Mouse (Mus musculus) 3134 (cell line): ENCODE data around the gene Zc2hc1c.
"Not testable (repeated sequence)": the region's sequence is repeated elsewhere in the genome, so short reads cannot be mapped to it uniquely, and the experiment has no call there.

Experiments
- DNase-seq: peaks from one replicate; pipeline ENCODE4 v3.0.0-alpha.2; 2011; ENCODE audit warnings: low spot score; ENCODE audit not compliant: insufficient read length; ENCODE audit errors: extremely low read depth

Gene Zc2hc1c

DNA sequence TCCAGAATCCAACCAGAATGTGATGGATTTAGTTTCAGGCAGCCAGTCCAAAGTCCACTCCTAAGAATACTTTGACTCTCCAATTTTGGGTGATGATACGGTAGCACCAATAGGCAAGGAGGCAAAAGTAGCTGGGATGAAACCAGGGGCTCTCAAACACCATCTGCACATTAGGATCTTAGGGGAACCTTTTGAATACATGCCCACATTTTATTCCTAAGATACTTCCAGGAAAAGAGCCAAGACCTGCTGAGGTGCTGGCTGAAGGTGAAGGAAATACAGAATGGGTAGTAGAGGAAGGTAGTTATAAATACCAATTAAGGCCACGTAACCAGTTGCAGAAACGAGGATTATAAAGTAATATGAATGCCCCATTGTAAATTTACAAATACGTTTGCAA is 6.6 kb upstream of the Zc2hc1c start:
- not testable (repeated sequence) for DNase-seq

DNA sequence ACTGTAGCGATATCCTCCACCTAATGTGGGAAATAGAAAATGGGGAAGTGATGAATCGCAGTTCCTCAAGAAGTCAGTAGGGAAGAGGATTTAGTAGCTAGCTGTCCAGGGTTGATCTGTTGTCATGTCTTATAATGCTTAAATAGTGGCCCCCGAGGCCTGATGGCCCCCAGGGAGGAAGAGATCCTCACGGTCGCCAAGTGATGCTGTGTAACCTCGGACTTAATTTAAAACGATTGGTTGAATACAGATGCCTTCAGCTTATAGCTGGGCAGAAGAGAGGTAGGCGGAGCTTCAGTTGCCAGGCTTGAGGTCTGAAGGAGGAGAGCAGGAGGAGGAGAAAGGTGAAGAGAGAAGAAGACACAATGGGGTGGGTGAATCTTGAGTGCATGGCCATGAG is 4.1 kb upstream of the Zc2hc1c start:
- no peak for DNase-seq

DNA sequence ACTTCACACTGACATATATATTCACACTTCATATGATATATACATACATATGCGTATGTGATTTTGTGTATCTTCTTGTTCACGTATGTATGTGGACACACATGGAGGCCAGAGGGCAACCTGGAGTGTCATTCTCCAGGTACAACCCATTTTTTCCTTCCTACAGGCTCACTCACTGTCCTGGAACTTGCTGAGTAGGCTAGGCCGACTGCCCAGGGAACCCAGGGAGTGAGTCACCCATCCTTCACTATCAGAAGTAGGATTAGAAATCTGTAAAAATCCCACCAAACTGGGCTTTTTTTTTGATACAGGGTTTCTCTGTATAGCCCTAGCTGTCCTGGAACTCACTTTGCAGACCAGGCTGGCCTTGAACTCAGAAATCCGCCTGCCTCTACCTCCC is 3.4 kb upstream of the Zc2hc1c start:
- DNase-seq: no peak

DNA sequence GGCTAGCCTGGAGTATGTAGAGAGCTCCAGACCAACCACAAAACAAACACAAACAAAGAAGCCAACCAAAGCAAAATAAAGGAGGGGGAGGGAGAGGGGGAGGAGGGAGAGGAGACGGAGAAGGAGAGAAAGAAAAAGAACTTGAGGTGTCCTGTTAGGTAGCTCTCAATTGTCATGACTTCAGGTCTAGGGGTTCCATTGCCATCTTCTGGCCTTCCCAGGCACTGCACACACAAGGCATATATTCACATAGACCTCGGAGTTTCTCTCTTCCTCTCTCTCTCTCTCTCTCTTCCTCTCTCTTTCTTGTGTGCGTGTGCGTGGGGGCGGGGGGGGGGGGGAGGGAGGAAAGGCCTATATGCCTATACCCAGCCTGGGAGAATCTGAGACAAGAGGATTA is 1.4 kb upstream of the Zc2hc1c start:
- DNase-seq: peak; percentile 44

DNA sequence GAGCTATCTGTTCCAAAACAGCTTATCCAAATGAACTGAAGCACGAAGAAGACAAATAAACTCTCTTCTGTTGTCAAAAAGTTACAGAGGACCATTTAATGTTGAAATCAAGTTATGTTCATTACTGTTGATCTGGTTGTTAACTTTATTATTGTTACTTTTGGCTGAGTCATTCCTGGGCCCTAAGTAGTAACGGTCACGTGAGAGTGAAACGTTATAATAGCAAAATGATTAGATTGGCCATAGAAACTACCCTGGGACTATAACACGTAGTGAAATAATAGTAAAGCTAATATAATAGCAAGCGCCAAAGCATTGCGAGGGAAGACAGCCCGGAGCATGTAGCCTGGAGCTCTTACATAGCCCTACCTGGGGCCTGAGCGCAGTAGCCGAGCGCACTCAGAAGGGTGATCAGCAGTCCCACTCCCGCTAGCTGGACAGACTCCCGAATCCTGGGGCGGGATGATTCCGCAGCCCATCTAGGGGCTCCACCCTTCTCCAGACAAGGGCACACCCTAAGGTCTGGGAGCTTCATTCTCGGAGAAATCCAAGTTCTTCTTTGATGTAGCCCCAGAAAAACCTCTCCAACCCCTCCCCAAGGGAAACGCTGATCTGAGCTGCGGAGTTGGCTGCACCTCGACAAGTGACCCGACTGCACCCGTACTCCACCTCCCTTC is 444 bp upstream of the Zc2hc1c start, which contains the start of gene Acyp1:
Acyp1 (minus strand) TSS at position 630 of the 677 bp plus-strand sequence.
- peak; percentile 77 for DNase-seq

DNA sequence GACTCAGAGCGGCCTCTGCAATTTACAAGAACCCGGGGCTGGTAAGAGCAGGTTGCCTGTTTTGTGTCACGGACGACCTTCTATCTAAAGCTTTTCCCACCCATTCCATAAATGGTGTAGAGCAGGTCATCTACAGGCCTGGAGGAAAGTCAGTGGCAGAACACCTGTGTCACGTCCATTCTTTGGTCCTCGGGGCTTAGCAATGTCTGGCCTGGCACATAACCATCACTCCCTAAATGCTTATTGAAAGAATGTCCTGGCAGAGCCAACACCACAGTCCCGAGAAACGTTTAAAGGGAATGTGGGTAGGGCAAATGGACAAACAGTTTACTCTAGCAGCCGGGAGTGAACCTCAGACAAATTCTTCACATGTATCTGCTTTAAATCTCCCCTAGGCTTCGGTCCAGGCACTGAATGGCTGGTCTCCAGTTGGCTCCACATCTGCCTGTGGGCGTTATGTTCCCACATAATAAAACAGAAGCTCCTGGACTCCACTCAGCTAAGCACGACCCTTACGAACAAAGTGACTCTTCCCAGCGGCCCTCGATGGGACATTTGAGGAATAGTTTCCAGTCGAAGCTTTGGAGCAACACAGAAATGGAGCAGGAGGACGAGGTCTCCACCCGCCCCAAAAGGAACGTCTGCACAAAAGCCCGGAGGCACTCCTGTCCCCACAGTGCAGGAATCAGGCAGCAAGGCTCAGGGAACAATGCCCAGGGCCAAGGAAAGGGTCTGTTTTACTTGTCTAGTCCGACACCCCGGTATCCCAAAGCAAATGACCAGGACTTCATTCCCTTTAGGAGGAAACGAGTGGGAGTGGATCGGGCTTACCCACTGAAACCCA is 988 bp downstream of the Zc2hc1c start:
- DNase-seq: peak; percentile 60

DNA sequence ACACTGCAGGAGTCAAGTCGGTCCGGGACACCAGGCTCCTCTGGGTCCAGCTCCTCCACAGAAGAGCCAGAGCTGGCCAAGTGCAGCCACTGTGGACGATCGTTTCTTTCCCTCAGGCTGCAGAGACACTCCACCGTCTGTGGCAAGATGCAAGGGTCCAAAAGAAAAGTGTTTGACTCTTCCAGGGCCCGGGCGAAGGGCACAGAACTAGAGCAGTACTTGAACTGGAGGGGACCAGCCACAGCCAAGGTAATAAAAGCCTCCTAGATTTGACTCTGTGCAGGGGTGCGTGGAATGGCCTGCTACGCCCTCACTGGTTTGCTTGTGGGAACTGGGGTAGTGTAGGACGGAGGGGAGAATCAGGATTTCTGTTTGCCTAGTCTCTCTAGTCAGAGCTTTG is 2.2 kb downstream of the Zc2hc1c start:
- DNase-seq: no peak

DNA sequence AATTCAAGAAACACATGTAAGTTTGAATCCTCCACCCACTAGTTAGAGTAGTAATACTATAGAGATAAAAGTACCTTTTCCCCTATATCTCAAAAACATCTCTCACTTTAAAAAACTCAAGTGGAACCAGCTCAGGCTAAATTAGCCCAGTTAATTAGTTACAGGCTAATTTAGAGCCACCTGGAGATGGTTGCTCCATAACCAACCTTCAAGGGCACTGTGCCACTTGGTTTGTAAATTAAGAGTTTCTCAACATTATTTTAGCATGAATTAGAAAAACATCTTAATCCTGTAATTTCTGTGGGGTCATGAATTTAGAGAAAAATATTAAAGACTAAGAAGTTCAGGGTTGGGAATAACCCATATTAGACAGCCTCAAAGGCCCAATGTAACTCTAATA is 3.1 kb downstream of the Zc2hc1c start:
- DNase-seq: no peak

DNA sequence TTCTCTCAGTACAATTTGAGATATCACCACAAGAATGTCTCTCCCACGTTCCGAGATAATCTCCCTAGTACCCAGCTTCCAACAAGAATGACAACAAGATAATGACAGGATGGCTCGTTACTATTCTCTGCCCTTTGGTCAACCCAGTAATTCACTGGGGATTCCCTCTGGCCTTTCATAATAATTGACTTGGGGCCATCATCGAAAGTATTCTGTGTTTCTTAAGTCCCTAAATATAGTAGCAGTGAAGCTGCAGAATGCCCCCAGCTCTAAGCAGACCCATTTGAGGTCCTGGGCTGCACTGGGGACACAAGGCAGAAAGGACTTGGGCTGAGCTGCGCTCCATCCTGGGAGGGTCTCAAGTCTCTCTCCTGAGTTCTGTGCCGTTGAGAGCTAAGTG is 3.9 kb downstream of the Zc2hc1c start:
- no peak for DNase-seq

DNA sequence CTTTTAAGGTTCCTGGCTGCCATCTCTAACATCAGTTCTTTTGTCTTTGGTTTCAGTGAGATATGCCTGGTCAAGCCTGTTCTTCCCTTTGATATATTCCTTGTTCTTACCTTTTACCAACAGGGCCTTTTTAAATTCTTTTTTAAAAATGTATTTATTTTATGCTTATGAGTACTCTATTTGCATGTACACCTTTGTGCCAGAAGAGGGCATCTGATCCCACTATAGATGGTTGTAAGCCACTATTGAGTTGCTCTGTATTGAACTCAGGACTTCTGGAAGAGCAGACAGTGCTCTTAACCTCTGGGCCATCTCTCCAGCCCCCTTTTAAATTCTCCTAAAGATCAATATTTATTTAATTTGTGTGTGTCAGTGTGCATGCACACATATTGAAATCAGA is 4.5 kb downstream of the Zc2hc1c start:
- no peak for DNase-seq

DNA sequence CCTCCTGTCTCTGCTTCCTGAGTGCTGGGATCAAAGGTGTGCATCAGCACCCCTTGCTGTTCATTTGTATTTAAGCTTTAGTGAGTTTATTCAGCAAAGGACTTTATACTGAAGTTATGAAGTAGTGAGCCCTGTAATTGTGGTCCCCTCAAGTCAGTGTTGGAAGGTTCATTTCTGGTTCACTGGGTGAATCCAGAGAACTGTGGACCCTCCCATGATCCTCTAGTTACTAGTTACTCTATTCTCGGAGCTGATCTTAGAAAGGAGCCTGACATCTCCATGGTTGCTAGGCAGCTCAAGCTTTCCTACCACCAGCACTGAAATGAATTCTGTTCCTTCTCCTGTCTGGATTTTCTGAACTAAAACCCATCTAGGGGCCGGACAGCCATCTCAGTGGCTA is 7.1 kb downstream of the Zc2hc1c start:
- no peak for DNase-seq

DNA sequence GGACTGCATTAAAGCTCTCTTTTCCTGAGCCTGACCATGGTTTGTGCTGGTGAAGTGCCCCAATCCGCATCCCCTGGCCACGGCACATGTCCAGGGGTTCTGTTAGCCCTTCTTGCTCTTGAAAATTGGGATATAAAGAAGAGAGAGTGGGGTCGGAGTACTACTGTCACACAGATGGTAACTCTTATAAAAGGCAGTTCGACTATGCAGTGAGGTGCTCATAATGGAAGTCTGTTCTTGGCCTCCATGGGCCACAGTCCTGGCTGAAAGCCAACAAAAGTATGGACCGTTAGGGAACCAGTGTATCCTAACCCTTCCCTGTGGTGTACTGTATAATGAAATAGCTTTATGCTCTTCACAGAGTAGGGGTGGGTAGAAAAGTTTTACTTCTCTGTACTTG is 8.5 kb downstream of the Zc2hc1c start:
- DNase-seq: no peak

DNA sequence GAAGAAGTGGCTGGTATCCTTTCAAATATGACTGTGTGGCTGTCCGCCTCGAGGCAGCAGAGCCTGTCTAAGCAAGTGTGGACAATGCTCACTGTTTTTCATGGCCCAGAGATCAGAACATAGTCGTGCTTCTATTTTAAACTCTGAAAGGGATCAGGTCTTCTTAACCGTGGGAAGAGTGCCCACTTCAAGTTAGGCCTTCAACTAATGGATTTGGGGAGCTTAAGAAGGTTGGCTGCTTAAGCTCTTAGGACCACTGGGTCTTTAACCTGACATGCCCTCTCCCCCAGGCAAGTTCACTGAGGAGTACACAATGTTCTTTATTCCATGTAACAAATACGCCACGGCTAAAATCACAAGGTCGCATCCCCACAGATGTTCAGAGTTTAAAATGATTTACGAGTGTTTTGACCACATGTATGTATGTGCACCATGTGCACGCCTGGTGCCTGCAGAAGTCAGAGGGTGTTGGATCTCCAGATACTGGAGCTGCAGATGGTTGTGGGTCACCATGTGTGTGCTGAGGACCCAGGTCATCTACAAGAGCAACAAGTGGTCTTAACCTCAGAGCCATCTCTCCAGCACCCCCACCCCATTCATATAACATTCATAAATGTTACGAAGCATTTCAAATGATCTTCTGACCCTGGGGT is 9.1 kb downstream of the Zc2hc1c start:
- no peak for DNase-seq

DNA sequence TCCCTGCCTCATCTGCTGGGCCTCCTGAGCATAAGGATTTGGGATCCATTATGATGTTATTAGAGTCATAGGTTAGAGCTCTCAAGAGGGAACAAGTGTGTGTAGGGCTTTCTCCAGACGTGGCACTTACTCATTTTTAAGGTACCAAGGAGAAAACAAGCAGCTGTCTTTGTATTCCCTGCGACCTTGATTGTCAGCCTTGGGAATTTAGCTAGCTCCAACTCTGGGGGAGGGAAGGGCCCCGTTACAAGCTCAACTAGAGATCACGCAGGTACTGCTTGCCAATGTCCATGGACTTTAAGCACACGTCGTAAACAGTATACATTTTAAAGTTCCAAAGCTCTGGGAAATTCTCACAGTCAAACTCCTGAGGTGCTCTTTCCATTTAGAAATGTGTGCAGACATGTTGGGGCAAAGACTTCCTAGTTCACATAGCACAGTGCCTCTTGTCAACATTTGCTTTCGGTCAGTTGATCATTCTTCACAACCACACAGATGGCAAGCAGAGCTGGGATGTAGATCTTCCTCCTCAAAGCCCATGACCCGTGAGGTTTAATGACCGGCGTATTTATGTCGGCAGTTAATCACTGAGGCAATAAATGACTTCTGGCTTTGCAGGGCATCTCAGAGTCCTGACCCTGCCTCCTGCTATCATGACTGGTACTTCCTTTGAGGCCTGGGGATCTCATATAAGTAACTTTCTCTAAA is 9.9 kb downstream of the Zc2hc1c start:
- no peak for DNase-seq

DNA sequence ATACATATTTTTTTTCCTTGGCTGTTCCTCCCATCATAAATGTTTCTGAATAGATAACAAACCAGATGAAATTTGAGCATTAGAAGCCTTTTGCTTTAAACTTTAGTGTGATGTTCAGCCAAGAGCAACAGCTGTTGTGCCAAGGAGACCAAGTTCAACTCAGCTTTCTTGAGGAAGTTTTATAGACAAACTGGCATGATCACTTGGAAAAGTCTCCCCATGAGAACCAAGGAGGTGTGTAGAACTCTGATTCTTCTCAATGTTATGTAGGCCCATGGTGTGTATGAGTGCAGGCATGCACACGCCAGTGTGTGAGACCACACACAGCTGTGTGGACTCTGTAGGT is 10.4 kb downstream of the Zc2hc1c start:
- no peak for DNase-seq

DNA sequence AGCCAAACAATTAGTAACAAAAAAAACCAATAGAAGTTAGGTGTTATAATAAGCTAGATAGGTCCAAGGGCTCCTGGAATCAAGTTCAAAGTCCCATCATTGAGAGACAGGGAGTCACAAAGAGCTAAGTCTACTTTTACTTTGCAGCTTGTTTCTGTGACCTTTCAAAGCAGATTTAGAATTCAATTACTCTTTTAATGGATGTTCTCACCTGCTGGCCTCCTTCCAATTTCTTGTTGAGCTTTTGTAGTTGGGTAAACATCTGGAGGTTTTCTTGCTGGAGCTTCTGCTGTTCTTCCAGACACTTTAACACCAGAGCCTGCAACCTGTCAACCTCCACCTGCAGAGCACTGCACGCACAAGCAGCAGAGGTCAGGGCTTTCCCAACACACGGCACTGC is 14.9 kb downstream of the Zc2hc1c start:
- no peak for DNase-seq

DNA sequence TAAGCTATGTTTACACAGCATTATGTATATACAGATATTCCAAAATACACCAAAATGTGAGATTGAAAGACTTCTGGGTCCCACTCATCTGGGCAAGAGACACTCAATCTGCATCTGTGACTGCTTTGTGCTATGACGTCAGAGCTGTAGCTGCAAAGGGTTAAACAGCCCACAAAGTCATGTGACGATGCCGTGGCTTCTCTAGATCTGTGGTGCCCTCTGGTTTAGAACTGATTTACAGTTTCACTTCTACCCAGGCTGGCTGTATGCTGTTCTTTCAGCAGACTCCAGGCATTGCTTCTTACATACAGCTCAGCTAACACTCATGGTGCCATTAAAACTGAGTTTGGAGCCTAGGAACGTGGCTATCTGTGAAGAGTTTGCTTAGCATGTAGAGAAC is 16.3 kb downstream of the Zc2hc1c start:
- DNase-seq: no peak

DNA sequence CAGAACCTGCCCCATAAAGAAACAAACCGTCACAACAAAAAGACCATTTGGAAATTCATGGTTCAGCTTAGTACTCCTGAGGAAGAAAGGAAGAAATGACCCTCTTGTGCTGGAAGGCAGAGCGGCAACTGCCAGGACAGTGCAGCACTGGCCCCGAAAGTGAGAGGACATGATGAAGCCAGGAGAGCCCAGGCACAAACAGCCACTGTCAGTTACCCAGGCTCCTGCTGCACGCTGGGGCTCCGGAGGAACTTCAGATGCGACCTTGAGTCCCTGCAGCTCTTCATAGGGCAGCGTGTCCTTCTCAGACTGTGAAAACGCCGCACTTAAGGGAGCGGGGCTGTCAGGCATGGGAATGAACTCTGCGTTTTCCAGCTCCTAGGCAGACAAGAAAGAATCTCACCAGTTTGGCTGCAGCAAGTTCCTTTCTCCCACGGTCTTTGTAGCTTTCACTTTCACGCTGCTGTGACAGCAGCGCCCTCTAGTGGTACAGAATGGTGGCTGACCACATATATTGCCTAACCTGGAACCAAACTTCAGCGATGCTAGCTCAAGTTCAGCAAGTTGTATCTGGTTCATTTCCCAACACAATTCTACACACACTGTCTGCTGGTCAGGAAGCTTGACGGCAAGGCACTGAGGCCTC is 17.0 kb downstream of the Zc2hc1c start:
- DNase-seq: peak; percentile 57

DNA sequence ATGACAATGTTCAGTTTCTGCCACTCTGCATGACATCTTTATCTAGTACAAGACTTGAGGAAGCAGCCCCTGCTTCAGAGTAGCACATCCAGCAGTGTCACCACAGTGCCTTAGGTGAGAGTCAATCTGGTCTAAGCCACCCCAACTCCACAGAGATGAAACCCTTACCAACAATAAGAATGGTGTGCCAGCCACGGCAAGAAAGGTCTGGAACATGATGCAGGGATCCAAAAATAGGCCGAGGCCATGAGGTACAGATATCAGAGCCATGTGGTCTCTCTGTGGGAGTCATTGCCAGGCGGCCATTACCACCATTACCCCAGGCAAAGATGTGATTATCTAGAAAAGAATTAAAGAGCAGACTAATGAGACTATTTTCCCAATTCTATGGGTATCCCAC is 20.3 kb downstream of the Zc2hc1c start:
- no peak for DNase-seq

DNA sequence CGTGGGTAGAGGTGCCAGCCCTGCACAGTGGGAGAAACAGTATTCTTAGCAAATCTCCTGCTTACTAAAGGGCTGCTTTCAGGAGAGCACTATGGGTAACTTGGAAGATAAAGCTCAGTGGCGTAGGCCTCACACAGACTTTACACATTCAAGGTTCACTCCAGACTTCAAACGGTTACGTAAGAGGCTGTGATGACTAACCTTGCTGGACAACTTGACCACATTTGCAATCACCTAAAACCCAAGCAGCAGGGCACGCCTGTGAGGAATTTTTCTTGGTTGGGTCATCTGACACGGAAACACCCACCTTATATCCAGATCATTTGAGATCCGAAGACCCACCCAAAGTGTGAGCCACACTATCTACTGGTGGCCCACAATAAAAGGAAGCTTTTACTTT is 41.8 kb downstream of the Zc2hc1c start:
- no peak for DNase-seq
